Mouse (Mus musculus): ENCODE measurements around the gene Pkp3. TPM values are rescaled to one million over a fixed set of nuclear protein-coding genes. Genes with fewer than 3 reads are reported as not detected.

Pkp3 gene
- total RNA-seq, 2 experiments from 2014 or later = 1.6 to 2.2 TPM

Other genes starting within 250 kb of the Pkp3 start
- 10 to 100 TPM in 1 of 2 experiments, under 1 TPM in 1; 0.70 to 17.0 TPM for gene Urah, start 243.2 kb upstream of the Pkp3 start, total RNA-seq (2021)
- gene Scgb1c1, start 232.7 kb upstream of the Pkp3 start, total RNA-seq (2021) = not detected
- under 1 TPM; 0.40 to 0.76 TPM for gene Odf3, start 230.4 kb upstream of the Pkp3 start, total RNA-seq (2021)
- 1 to 10 TPM in 1 of 2 experiments, not detected in 1; 1.2 TPM for gene Gm45785, start 221.9 kb upstream of the Pkp3 start, total RNA-seq (2021)
- 10 to 100 TPM; 64.3 to 69.0 TPM for gene Ric8a, start 221.3 kb upstream of the Pkp3 start, total RNA-seq (2021)
- 10 to 100 TPM; 40.2 to 42.9 TPM for gene Bet1l, start 220.6 kb upstream of the Pkp3 start, total RNA-seq (2021)
- gene Psmd13, start 196.2 kb upstream of the Pkp3 start, total RNA-seq (2021) = 100 to 1,000 TPM; 123 to 133 TPM
- 10 to 100 TPM; 34.7 to 41.8 TPM for gene Sirt3, start 195.9 kb upstream of the Pkp3 start, total RNA-seq (2021)
- 100 to 1,000 TPM; 183 to 297 TPM for gene Cox8b, start 177.8 kb upstream of the Pkp3 start, total RNA-seq (2021)
- 1 to 10 TPM; 2.1 to 4.9 TPM for gene Nlrp6, start 157.3 kb upstream of the Pkp3 start, total RNA-seq (2021)
- 10 to 100 TPM; 41.5 to 44.5 TPM for gene Pgghg, start 136.8 kb upstream of the Pkp3 start, total RNA-seq (2021)
- 1 to 10 TPM; 2.6 to 2.8 TPM for gene Ifitm5, start 127.9 kb upstream of the Pkp3 start, total RNA-seq (2021)
- not detected for gene Gm45717, start 122.3 kb upstream of the Pkp3 start, total RNA-seq (2021)
- gene Ifitm2, start 122.2 kb upstream of the Pkp3 start, total RNA-seq (2021) = 100 to 1,000 TPM; 508 to 623 TPM
- 10 to 100 TPM in 1 of 2 experiments, 1 to 10 TPM in 1; 8.0 to 13.7 TPM for gene Ifitm1, start 111.0 kb upstream of the Pkp3 start, total RNA-seq (2021)
- gene Ifitm3, start 67.4 kb upstream of the Pkp3 start, total RNA-seq (2021) = 100 to 1,000 TPM; 109 to 115 TPM
- gene Ifitm6, start 60.3 kb upstream of the Pkp3 start, total RNA-seq (2021) = 1 to 10 TPM; 2.1 to 4.5 TPM
- gene Gm17387, start 49.1 kb upstream of the Pkp3 start, total RNA-seq (2021) = not detected
- 10 to 100 TPM in 1 of 2 experiments, 1 to 10 TPM in 1; 7.0 to 11.3 TPM for gene B4galnt4, start 17.1 kb upstream of the Pkp3 start, total RNA-seq (2021)
- gene Sigirr, start 22.4 kb downstream of the Pkp3 start, total RNA-seq (2021) = 10 to 100 TPM in 1 of 2 experiments, 1 to 10 TPM in 1; 7.0 to 10.3 TPM
- gene Ano9, start 39.6 kb downstream of the Pkp3 start, total RNA-seq (2021) = 1 to 10 TPM in 1 of 2 experiments, under 1 TPM in 1; 0.65 to 2.2 TPM
- gene Ptdss2, start 44.2 kb downstream of the Pkp3 start, total RNA-seq (2021) = 10 to 100 TPM; 44.2 to 53.1 TPM
- gene Rnh1, start 94.6 kb downstream of the Pkp3 start, total RNA-seq (2021) = 100 to 1,000 TPM; 179 to 186 TPM
- 10 to 100 TPM; 88.5 to 96.4 TPM for gene Hras, start 115.8 kb downstream of the Pkp3 start, total RNA-seq (2021)
- gene Lrrc56, start 115.9 kb downstream of the Pkp3 start, total RNA-seq (2021) = 1 to 10 TPM; 8.8 to 9.9 TPM
- 1 to 10 TPM in 1 of 2 experiments, under 1 TPM in 1; 0.82 to 1.0 TPM for gene Lmntd2, start 135.9 kb downstream of the Pkp3 start, total RNA-seq (2021)
- 10 to 100 TPM; 14.7 to 15.1 TPM for gene Rassf7, start 137.6 kb downstream of the Pkp3 start, total RNA-seq (2021)
- gene Phrf1, start 150.6 kb downstream of the Pkp3 start, total RNA-seq (2021) = 10 to 100 TPM; 77.1 to 91.9 TPM
- 1 to 10 TPM; 7.3 to 7.5 TPM for gene Irf7, start 188.3 kb downstream of the Pkp3 start, total RNA-seq (2021)
- gene Cdhr5, start 198.6 kb downstream of the Pkp3 start, total RNA-seq (2021) = 10 to 100 TPM in 1 of 2 experiments, 1 to 10 TPM in 1; 9.4 to 15.5 TPM
- 10 to 100 TPM in 1 of 2 experiments, 1 to 10 TPM in 1; 9.0 to 12.9 TPM for gene Sct, start 200.9 kb downstream of the Pkp3 start, total RNA-seq (2021)
- under 1 TPM; 0.34 to 0.36 TPM for gene Drd4, start 213.8 kb downstream of the Pkp3 start, total RNA-seq (2021)
- gene Deaf1, start 249.5 kb downstream of the Pkp3 start, total RNA-seq (2021) = 10 to 100 TPM; 74.1 to 78.8 TPM
- gene Tmem80, start 249.5 kb downstream of the Pkp3 start, total RNA-seq (2021) = 10 to 100 TPM; 34.8 to 36.6 TPM